Mouse (Mus musculus) intestine, embryonic 14.5 days (tissue): ENCODE data around the gene Nefh. TPM values are rescaled to one million over a fixed set of nuclear protein-coding genes. Genes with fewer than 3 reads are reported as not detected.
A peak's percentile ranks its signal among the peaks of the same experiment; 100 is the strongest.

Source experiments
- ATAC-seq: fragments of 200-750 bp; cut with Nextera tagmentation; replicated peaks from 2 replicates; pipeline ENCODE4 v1.8.0; 2017; ENCODE audit warnings: low read depth, moderate number of reproducible peaks, moderate TSS enrichment, moderate library complexity; ENCODE audit not compliant: low FRiP score, low TSS enrichment
- DNase-seq: peaks from one replicate; pipeline ENCODE4 v3.0.0-alpha.2; 2018; ENCODE audit warnings: low spot score
- H3K27ac ChIP-seq: fragments of 300-500 bp; sonication (generic); 2 replicates; pipeline ENCODE4 v1.5.1; 2014; ENCODE audit warnings: low read depth, mild to moderate bottlenecking, control low read depth
- H3K27me3 ChIP-seq: fragments of 300-500 bp; sonication (generic); replicated peaks from 2 replicates; pipeline ENCODE4 v1.6.1; 2014; ENCODE audit warnings: low read length, control low read depth; ENCODE audit not compliant: control insufficient read depth, insufficient read depth
- H3K36me3 ChIP-seq: fragments of 300-500 bp; sonication (generic); 2 replicates; pipeline ENCODE4 v1.6.1; 2014; ENCODE audit warnings: low read length, control low read depth; ENCODE audit not compliant: control insufficient read depth, insufficient read depth
- H3K4me1 ChIP-seq: fragments of 300-500 bp; sonication (generic); replicated peaks from 2 replicates; pipeline ENCODE4 v1.6.1; 2014; ENCODE audit warnings: low read length, control low read depth, mixed read lengths; ENCODE audit not compliant: control insufficient read depth, insufficient read depth
- H3K4me2 ChIP-seq: fragments of 300-500 bp; sonication (generic); 2 replicates; pipeline ENCODE4 v1.6.1; 2014; ENCODE audit warnings: low read length
- H3K4me3 ChIP-seq: fragments of 300-500 bp; sonication (generic); 2 replicates; pipeline ENCODE4 v1.5.1; 2014; ENCODE audit warnings: low read depth, low read length, control low read depth, mixed read lengths
- H3K9ac ChIP-seq: fragments of 300-500 bp; sonication (generic); 2 replicates; pipeline ENCODE4 v1.6.1; 2014; ENCODE audit warnings: mild to moderate bottlenecking, low read length
- H3K9me3 ChIP-seq: fragments of 300-500 bp; sonication (generic); 2 replicates; pipeline ENCODE4 v1.6.1; 2016; ENCODE audit warnings: low read length, control low read depth; ENCODE audit not compliant: control insufficient read depth
- WGBS: fragments of 180-500 bp; shearing (Covaris S2); extraction: QIAGEN DNeasy Blood & Tissue Kit; methylation state at CpG from one replicate; pipeline ENCODE4 v1.1.7; 2014; 5-methylcytosine and 5-hydroxymethylcytosine counted together
- polyA plus RNA-seq: library from polyadenylated mRNA; unstranded; fragments of >200 nt; fragmentation: Nextera tagmentation; extraction: Ambion mirVana; gene quantifications from 2 replicates; pipeline ENCODE4 v1.2.1, GENCODE M21; 2014

Nefh gene
- polyA plus RNA-seq, result 1.1 and 1.2 TPM in 2 replicates

DNA sequence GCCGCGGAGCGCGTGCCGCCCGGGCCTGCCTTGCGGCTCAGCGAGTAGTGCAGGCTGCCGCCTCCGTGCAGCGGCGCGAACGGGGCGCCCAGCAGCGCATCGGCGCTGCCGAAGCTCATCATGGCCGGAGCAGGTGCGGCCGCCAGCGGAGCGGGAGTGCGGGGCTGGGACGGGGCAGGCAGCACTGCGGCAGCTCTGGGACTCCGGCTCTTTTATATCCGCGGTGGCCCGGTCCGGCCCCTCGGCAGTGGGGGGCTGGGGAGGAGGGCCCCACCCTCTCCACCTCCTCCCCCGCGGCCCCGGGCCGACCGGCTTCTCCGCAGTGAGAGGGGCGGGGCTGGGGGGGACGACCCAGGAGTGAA, at the start of gene Nefh:
Nefh (minus strand) TSS at position 252 of the 362 bp plus-strand sequence.
- ATAC-seq (peak; percentile 34; the same call in 1 of the 2 replicates), DNase-seq (no peak)
- Histone ChIP-seq H3K4me2 (peak within 1 kb of the TSS; percentile 86), H3K27ac (no peak within 1 kb of the TSS), H3K9me3 (no peaks in the 10 kb centered on the region), H3K36me3 (no peaks in the 10 kb centered on the region), H3K9ac (peak within 1 kb of the TSS; percentile 27; the same call in 1 of the 2 replicates), H3K27me3 (peaks cover 85% of the 10 kb centered on the region), H3K4me3 (peak within 1 kb of the TSS; percentile 47), H3K4me1 (peaks cover 6% of the 10 kb centered on the region; the same call in 1 of the 2 replicates)
- WGBS, result 2% methylated on average over 35 of the region's 41 CpGs

- H3K36me3 ChIP-seq, result peaks cover 10% of the 10 kb centered on the region; the same call in 1 of the 2 replicates
- no peaks in the 10 kb centered on the region for H3K9me3 ChIP-seq
- no peak overlapping the region for H3K9ac ChIP-seq
- H3K4me3 ChIP-seq, result no peak overlapping the region
- 86% methylated on average over 5 of the region's 5 CpGs for WGBS
- H3K27me3 ChIP-seq, result no peaks in the 10 kb centered on the region
- H3K4me2 ChIP-seq, result no peak overlapping the region
- no peaks in the 10 kb centered on the region for H3K4me1 ChIP-seq
- no peak overlapping the region for H3K27ac ChIP-seq
- ATAC-seq (no peak), DNase-seq (no peak)
These were observed 48.8 kb upstream of the Nefh start for GRCm38 (mm10) chr11:4996621-4997199.

DNA sequence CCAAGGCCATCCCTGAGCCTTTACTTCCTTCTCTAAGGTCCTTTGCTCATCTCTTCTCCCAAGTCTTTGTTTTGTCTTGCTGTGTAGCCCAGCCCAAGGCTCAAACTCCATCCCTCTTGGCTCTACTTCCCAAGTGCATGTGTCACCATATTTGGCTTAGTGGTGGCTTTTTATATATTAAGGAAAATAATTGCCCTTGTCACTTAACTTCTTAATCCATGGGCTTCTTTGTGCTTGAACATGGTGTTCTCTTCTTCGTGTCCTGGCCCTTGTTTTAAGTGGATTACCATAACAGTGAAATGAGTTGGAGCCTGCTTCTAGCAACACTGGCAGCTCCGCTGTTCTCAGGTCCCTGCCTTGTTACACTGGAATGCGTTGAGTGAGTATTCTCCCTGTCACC, 47.8 kb upstream of the Nefh start:
- DNase-seq (no peak), ATAC-seq (no peak)
- H3K27me3 ChIP-seq, result no peaks in the 10 kb centered on the region
- no peaks in the 10 kb centered on the region for H3K9me3 ChIP-seq
- H3K4me1 ChIP-seq, result no peaks in the 10 kb centered on the region
- no peak overlapping the region for H3K27ac ChIP-seq
- no peak overlapping the region for H3K9ac ChIP-seq
- no peak overlapping the region for H3K4me3 ChIP-seq
- H3K4me2 ChIP-seq, result no peak overlapping the region
- H3K36me3 ChIP-seq, result no peaks in the 10 kb centered on the region
- whole genome bisulfite sequencing, result 92% methylated on average over 3 of the region's 3 CpGs

GRCm38 (mm10) chr11:4992471-4992870, 44.6 kb upstream of the Nefh start:
- Histone ChIP-seq H3K4me2 (no peak overlapping the region), H3K4me1 (peaks cover 5% of the 10 kb centered on the region), H3K27me3 (no peaks in the 10 kb centered on the region), H3K4me3 (no peak overlapping the region), H3K27ac (no peak overlapping the region), H3K9me3 (no peaks in the 10 kb centered on the region), H3K9ac (no peak overlapping the region), H3K36me3 (no peaks in the 10 kb centered on the region)
- no peak for DNase-seq
- 91% methylated on average over 2 of the region's 2 CpGs for WGBS
- ATAC-seq, result no peak

DNA sequence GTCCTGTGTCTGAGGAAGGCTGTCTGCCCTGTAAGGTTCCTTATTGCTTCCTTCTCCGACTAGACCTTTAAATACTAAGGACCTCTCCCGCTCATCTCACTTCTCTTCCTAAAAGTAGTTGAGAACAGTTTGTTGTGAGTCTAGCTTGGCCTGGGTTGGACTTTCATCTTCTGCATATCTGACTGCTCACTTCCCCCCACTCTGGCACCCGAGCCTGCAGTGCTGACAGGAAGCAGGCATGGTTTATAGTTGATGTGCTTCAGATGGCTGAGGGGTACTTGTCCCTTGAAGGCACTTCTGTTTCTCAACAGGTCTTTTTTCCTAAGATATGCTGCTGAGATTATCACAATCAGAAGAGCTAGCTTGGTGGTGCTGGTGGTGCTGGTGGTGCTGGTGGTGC, 41.3 kb upstream of the Nefh start:
- ATAC-seq (no peak), DNase-seq (no peak)
- H3K4me1 ChIP-seq, result peaks cover 7% of the 10 kb centered on the region
- H3K9me3 ChIP-seq, result no peaks in the 10 kb centered on the region
- H3K9ac ChIP-seq, result no peak overlapping the region
- H3K36me3 ChIP-seq, result no peaks in the 10 kb centered on the region
- no peak overlapping the region for H3K27ac ChIP-seq
- 62% methylated on average over 3 of the region's 3 CpGs for WGBS
- no peak overlapping the region for H3K4me3 ChIP-seq
- no peaks in the 10 kb centered on the region for H3K27me3 ChIP-seq
- no peak overlapping the region for H3K4me2 ChIP-seq

DNA sequence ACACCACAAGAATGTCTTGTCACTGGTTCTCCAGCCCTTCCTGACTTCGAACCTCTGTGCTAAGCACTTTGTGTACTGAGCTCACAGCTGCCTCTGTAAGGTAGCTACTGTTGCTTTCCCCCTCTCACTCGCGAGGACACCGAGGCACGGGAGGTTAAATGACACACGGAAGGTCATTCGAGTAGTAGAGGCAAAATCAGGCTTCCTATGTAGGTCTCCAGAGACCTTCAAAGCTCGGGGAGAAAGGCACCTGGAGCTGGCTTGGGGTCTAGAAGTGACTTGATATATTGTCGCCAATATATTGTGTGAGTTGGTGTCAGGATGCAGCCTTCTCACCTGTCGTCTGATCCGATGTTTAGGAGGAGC, 39.6 kb upstream of the Nefh start:
- peak overlapping the region; percentile 60 for H3K4me3 ChIP-seq
- 61% methylated on average over 11 of the region's 11 CpGs for WGBS
- H3K4me2 ChIP-seq, result peak overlapping the region; percentile 61
- peaks cover 7% of the 10 kb centered on the region for H3K4me1 ChIP-seq
- ATAC-seq (no peak), DNase-seq (no peak)
- H3K27me3 ChIP-seq, result no peaks in the 10 kb centered on the region
- peak overlapping the region; percentile 60 for H3K9ac ChIP-seq
- no peak overlapping the region for H3K27ac ChIP-seq
- no peaks in the 10 kb centered on the region for H3K9me3 ChIP-seq
- no peaks in the 10 kb centered on the region for H3K36me3 ChIP-seq

- H3K36me3 ChIP-seq, result no peaks in the 10 kb centered on the region
- 1% methylated on average over 61 of the region's 62 CpGs for WGBS
- H3K27ac ChIP-seq, result no peak within 1 kb of the TSS
- H3K9me3 ChIP-seq, result no peaks in the 10 kb centered on the region
- peak; percentile 95 for ATAC-seq
- peak within 1 kb of the TSS; percentile 60 for H3K4me3 ChIP-seq
- DNase-seq, result peak; percentile 96
- no peaks in the 10 kb centered on the region for H3K27me3 ChIP-seq
- peak within 1 kb of the TSS; percentile 60 for H3K9ac ChIP-seq
- peak within 1 kb of the TSS; percentile 61 for H3K4me2 ChIP-seq
- peaks cover 7% of the 10 kb centered on the region for H3K4me1 ChIP-seq
These were observed 39.0 kb upstream of the Nefh start, which contains the start of gene Ap1b1 for GRCm38 (mm10) chr11:4986695-4987486. Ap1b1 (plus strand) TSS chr11:4986824.

- Histone ChIP-seq H3K36me3 (no peaks in the 10 kb centered on the region), H3K4me2 (no peak overlapping the region), H3K4me3 (no peak overlapping the region), H3K27ac (no peak overlapping the region), H3K9me3 (no peaks in the 10 kb centered on the region), H3K27me3 (no peaks in the 10 kb centered on the region), H3K4me1 (peaks cover 7% of the 10 kb centered on the region), H3K9ac (no peak overlapping the region)
- 76% methylated on average over 3 of the region's 3 CpGs for WGBS
- no peak for DNase-seq
- ATAC-seq, result no peak
These were observed 36.9 kb upstream of the Nefh start for GRCm38 (mm10) chr11:4984799-4985198.
